Mouse (Mus musculus): ENCODE measurements around the gene Cdc25a.

Gene Cdc25a

GRCm38 (mm10) chr9:109894413-109895090 lies 19.2 kb downstream of the Cdc25a start:
- peak; percentile 29 for DNase-seq (ENCODE audit: low spot score)

DNA sequence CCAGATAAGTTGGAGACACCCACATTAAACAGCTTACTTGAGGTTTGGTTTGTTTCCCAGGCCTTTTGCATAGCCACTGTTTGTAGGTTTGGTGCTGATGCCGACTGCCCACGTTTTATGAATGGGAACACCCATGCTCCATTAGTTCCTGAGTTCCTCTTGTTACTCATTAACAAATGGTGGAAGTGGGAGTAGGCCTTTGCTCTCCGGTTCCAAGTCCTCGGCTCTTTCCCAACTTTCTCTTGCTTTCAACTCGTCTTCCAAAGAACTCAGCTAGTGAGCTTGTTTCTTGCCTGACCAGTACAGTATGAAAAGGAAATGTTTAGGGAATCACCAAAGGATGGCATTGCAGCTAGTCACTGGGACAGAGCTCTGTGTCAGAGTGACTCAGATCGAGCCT lies 20.2 kb downstream of the Cdc25a start:
- no peak for DNase-seq (ENCODE audit: low spot score)

DNA sequence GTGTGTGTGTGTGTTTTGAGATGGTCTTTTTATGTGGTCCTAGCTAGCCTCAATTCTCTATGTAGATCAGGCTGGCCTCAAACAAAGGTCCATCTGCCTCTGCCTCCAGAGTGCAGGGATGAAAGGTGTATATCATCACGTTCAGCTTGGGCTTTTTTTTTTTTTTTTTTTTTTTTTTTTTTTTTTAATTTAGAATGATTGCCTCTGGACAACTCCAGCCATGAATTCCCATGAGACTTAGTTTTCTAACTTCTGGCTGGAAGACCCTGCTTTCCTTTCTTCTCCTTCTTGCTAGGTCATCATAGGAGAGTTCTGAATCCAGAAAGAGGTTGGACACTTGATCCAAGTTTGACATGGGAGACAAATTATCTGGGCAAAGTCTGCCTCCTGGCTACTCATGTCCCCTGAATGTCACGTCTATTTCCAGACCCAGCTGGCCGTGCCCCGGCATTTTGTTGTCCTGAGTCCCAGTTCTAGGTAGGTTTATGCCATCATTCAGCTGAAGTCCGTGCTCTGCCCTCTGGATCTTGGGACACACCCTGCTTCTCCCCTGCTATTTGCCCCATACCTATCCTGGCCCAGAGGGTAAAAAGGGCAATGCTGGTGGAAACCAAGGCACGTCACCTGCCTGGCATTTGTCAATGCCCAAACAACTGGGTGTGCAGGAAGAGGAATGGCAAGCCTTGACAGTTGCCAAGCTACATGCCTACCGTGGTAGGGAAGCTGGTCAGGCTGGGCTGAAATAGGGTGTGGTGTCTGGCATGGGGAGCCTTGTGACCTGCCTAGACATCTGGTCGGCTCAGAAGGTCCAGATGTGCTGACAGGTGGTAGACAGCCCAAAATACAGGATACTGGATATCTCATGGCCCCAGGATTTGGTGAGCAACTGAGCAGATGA lies 21.1 kb downstream of the Cdc25a start:
- no peak for DNase-seq (ENCODE audit: low spot score)

DNA sequence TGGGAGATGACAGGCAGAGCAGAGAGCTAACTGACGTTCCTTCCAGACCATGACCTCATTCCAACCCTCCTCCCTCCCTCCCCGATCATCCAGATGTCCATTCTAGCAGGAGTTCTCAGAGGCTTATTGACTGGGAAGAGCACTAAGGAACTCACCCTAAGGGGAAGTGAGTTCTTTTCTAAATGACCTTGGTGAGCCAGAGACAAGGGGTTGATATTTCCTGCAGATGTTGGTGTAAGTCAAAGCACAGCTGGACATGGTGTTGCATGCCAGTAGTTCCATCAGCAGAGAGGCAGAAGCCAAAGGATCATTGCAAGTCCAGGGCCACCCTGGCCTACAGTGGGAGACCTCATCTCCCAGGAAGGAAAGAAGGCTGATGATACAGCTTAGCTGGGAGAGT lies 22.6 kb downstream of the Cdc25a start:
- no peak for DNase-seq (ENCODE audit: low spot score)

DNA sequence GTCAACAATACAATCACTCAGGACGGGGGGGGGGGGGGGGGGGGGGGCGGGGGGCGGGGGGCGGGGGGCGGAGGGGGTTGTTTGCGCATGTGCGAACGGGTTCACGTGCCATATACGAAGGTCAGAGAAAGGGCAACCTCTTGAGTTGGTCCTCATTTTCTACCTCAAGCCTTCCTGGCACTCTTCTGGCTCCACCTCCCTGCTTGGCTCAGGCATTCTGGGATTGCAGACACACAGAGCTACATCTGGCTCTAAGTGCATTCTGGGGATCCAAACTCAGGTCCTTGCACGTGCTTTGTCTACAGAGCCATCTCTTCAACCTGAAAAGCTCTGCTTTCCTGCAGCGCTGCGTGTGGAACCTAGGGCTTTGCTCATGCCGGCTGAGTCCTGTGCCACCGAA lies 24.0 kb downstream of the Cdc25a start:
- DNase-seq (ENCODE audit: low spot score): no peak

- DNase-seq (ENCODE audit: low spot score): no peak
Observed at GRCm38 (mm10) chr9:109899774-109900173, 24.4 kb downstream of the Cdc25a start.

DNA sequence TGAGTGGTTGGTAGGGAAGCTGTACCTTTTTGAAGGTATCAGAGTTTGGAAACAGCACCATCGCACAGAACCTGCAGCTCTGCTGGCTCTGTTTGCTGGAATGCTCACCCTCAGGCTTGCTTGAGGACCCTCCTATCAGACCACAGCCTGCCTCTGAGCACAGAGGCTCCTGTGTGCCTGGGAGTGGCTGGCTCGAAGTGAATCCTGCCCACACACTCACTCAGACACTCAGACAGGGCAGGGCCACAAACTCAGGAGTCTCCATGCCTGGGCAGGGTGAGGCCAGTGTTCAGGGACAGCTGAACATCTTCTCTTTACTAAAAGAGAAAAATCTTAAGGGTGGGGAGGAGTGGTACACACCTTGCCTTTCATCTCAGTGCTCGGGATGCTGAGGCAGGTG lies 25.2 kb downstream of the Cdc25a start:
- no peak for DNase-seq (ENCODE audit: low spot score)

DNA sequence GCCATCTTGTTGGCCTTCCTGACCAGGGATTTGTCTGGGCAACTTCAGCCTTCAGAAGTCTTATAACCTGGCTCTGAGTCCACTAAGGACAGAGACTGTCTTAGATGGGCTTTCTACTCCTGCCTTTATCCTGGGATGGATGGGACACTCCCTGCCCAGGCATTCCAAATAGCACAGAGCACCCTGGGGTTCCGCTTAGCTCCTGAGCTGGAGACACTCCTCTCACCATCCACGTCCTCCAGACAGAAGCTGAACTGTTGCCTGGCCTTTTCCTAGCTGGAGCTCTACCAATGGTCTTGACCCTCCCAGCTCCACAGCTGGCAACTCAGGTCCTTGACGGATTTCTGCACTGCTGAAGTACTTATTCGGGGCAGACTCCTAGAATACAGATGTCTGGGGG lies 26.9 kb downstream of the Cdc25a start:
- no peak for DNase-seq (ENCODE audit: low spot score)

DNA sequence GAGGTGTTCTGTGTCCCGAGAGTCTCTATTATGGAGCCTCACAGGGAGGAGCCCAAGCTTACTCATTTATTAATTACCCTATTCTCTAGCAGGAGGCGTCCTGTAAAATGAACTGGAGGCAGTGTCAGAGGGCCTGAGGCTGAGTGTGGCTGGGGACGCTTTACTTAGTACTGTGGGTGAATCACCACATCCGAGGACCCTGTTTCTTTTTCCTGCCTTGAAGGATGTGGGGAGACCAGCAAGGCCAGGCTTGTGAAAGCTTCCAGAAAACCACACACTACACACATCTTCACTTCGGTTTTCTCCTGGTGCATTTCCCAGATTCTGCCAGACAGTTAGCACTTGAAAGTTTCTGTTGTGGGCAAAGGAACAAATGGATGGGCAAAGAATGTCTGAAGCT lies 27.4 kb downstream of the Cdc25a start:
- DNase-seq (ENCODE audit: low spot score): no peak

- DNase-seq (ENCODE audit: low spot score): no peak
Observed at GRCm38 (mm10) chr9:109907300-109907699, 31.9 kb downstream of the Cdc25a start.

- no peak for DNase-seq (ENCODE audit: low spot score)
Observed at GRCm38 (mm10) chr9:109907774-109908465, 32.5 kb downstream of the Cdc25a start.

DNA sequence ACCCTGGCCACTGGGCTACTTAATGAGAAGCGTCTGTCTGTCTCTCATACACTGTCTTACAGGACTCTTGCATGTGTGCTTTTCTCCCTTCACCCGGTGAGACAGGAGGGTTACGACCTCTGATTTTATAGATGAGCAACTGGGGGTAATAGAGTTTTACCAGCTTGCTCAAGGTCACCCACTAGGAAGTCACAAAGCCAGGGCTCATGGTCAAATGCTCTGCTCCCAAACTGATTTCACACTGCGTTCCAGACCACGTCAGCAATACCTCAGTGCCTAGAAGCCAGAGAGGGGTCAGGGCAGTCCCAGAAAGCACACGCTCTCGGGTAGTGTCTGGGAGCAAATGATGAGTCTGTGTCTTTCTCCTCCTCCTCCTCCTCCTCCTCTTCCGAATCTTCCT lies 33.7 kb downstream of the Cdc25a start:
- no peak for DNase-seq (ENCODE audit: low spot score)

- DNase-seq (ENCODE audit: low spot score): no peak
Observed at GRCm38 (mm10) chr9:109909926-109910325, 34.5 kb downstream of the Cdc25a start.

DNA sequence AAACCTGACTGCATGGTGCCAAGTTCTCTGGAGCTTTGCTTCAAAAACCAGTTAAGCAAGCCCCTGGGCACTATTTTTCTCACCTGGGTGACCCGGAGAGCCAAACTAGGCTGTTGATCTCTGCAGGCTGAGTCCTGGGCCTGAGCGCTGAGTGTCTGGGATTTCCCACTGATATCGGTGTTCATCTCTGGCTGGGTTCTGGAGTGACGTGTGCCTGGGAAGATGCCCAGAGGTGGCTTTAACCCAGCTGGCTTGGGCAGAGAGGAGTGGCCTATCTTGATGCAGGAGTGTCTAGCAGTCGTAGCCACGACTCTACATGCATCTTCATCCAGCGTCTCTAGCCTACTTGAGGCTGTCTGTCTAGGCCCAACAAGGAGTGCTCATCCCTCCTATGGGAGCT lies 36.4 kb downstream of the Cdc25a start:
- no peak for DNase-seq (ENCODE audit: low spot score)

DNA sequence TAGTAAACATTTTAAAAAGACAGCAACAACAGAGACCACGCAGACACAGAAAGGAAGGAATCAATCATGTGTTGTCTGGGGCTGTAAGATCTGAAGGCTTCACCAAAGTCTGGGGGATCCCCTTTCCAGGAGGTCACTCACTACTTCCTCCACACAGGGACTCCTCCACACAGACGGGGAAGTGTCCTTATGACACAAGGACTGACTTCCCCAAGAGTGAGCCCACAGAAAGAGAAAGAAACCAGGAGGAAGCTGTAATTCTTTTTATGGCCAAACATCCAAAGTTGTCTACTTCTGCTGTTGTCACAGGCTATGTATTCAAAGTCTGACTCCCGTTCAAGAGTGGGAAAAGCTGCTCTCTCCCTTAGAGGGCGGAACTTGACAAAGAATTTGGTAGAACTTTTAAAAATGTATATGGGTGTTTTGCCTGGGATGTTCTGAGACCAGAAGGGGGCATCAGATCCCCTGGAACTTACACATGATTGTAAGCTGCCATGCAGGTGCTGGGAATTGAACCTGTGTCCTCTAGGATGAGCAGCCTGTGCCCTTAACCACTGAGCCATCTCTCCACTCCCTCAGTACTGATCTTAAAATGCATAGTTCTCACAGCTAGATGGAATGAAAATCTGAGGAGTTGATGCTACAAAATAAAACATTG lies 39.0 kb downstream of the Cdc25a start:
- DNase-seq (ENCODE audit: low spot score): no peak

- DNase-seq (ENCODE audit: low spot score): no peak
Observed at GRCm38 (mm10) chr9:109917931-109918330, 42.6 kb downstream of the Cdc25a start.

- no peak for DNase-seq (ENCODE audit: low spot score)
Observed at GRCm38 (mm10) chr9:109929131-109929530, 53.8 kb downstream of the Cdc25a start.

- DNase-seq (ENCODE audit: low spot score): no peak
Observed at GRCm38 (mm10) chr9:109930063-109930462, 54.7 kb downstream of the Cdc25a start.

GRCm38 (mm10) chr9:109930752-109931151 lies 55.4 kb downstream of the Cdc25a start:
- no peak for DNase-seq (ENCODE audit: low spot score)

DNA sequence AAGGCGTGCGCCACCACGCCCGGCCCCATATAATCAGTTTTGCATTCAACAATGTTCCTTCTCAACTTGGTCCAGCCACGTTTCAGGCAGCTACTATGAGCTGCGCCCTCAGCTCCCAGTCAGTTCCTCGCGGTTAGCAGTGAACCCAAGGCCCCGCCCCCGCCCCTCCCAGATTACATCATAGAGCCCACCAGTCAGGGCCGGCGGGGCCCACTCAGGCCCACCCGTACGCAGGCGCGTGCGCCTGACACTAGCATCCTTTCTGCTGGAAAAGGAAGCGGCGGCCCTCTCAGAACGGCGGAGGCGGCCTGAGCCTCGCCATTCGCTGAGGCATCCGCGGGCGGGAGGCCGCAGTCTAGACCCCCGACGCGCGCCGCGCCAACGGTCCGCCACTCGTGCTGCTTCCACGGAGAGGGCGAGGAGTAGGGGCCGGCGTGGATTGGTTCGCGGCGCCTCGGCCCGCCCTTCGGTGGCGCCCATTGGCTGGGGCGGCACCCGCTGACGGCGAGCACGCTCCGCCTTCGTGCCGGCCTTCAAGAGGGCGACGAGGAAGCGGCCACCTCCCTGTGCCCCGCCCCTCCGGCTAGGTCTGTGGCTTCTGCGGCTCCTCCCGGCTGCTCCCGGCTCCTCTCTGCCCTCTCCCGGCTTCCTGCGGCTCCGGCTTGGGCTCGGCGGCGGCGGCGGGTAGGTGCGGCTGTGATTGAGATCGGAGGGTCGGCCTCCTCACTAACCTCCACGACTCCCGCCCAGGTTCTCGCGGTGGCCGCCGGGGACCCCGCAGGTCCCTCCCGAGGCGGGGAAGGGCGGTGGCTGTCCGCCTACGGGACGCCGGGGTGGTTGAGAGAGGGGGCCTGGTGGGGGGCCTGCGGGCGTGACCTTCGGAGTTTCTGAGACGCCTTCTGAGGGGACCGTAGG lies 56.1 kb downstream of the Cdc25a start, which contains the start of gene Map4:
Map4 (plus strand) TSS at position 204 of the 915 bp plus-strand sequence.
- DNase-seq (ENCODE audit: low spot score): peak; percentile 90

- peak; percentile 12 for DNase-seq (ENCODE audit: low spot score)
Observed at GRCm38 (mm10) chr9:109932361-109932755, 57.0 kb downstream of the Cdc25a start.

All from urinary bladder, postnatal 25 days (tissue).